Mouse (Mus musculus): ENCODE results near the gene Pkdrej.
"Not testable (repeated sequence)": the region's sequence is repeated elsewhere in the genome, so short reads cannot be mapped to it uniquely, and the experiment has no call there.

Gene Pkdrej

GRCm38 (mm10) chr15:85808434-85808833 is 13.1 kb downstream of the Pkdrej start:
- no peak for DNase-seq

GRCm38 (mm10) chr15:85808031-85808430 is 13.5 kb downstream of the Pkdrej start:
- DNase-seq: no peak

DNA sequence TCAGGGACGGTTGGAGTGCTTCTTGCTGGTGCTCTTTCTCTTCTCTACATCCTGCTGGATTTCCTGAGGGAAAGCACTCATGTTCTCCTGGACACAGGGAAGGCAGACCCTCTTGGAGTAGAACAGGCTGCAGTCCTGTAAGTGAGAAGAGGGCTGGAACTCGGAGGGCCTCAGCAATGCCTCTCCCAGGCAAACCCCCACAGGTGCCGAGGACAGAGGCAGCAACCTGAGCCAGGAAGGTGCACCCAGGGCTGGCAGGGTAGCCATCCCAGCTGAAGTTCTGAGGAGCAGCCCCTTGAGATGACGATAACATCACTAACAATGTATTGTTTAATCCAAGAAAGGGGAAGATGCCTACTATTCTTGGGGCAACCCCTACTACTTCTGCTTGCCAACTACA is 14.1 kb downstream of the Pkdrej start:
- DNase-seq: no peak

DNA sequence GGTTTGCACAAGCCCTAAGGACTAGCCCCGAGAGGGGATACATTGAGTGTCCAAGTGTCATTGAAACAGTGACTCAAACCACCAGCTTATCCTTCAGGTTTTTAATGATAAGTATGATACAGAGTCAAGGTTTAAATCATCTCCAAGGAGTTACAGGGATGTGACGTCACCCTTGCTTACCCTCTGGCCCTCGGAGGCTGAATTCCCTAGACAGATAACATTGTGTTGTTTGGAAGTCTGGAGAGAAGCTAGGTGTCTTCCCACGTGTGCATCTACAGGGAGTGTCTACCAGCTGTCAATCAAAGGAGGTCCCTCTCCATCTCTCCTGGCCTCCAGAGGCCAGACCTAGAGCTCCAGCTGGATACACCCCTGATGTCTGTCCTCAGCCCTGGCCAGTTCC is 14.6 kb downstream of the Pkdrej start:
- DNase-seq: no peak

DNA sequence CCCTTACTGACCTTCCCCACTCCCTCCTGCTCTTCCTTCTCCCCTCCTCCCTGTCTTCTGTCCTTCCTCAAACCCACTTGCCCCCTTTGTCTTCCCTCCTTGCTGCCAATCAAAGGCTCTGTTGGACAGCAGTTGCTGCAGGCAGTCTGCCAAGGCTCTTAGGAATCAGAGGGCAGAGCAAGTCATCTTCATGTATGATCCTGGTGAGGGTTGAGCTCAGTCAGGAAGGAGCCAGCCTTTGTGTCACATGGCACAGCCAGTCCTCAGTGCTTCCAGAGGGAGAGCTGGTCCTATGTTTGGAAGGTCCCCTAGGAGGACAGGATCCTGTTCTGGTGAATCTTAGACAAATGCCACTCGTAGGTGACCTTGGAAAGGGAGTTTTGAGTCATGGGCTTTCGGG is 18.6 kb downstream of the Pkdrej start:
- DNase-seq: no peak

DNA sequence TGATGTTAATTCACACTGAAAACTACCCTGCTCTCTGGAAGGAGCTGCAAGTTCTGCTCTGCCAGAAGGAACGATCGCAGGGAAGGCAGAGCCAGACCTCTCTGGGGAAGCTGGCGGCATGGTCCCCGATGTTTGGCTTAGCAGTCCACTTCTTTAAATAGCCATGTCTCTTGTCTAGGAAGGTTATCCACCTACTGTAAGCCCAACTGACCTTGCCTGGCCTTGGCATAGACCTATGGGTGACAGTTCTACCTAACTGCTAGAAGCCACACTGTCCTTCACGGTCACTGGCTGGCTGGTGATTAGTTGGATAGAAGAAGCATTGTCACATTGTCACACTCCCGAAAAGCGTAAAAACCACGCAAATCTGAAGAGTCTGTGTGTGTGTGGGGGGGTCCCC is 22.9 kb downstream of the Pkdrej start:
- DNase-seq: no peak

- DNase-seq: no peak
Observed at GRCm38 (mm10) chr15:85795516-85795915, 26.0 kb downstream of the Pkdrej start.

DNA sequence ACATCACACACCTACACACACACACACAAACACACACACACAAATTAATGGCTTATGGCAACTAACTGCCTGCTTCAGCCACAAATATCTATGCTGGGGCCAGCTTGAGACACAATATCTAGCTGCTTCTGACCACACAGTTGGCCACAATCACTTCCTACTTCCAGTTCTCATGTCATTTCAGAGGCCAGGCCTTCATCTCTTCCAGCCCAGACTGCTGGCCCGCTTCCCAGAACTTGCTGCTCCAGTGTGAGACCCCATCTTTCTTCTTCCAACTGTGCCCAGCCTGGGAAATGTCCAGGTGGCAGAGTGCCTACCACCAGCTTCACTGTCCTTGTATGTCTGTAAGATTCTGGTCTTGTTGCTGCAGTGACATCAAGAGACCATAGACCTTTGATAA is 28.7 kb downstream of the Pkdrej start:
- DNase-seq: peak; percentile 57

DNA sequence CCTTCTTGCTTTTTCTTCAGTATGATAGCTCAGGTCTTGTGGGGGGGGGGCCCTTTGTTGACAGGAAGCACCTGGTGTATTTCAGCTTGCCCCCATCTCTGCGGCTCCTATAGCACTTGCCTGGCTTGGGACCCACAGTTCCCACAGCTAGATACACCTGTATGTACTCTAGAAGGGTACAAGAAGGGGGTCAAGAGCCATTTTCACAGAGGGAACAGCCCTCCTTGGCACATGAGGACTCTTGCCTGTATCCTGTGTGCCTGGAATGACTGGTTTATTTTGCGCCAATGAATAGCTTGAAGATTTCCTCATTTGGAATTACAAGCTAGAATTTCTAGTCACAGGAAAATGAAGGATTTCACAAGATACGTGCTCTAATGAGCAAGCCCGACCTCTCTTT is 30.1 kb downstream of the Pkdrej start:
- no peak for DNase-seq

DNA sequence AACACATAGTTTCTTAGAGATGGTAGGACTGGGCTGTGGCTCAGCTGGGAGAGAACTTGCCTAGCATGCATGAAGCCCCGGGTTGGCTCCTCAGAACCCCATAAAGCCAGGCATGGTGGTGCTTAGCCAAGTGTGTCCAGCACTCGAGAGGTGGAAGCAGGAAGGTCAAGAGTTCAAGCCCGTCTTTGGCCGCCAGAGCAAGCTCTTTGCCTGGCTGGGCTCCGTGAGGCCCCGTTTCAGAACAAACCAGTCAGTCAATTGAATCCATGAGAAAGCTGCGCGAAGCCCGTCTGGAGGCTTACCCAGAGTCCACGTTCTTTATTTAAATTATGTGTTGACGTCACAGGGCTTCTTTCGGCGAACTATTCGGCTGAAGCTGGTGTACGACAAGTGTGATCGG is 32.9 kb downstream of the Pkdrej start:
- DNase-seq: no peak

- no peak for DNase-seq
Observed at GRCm38 (mm10) chr15:85788051-85788450, 33.5 kb downstream of the Pkdrej start.

DNA sequence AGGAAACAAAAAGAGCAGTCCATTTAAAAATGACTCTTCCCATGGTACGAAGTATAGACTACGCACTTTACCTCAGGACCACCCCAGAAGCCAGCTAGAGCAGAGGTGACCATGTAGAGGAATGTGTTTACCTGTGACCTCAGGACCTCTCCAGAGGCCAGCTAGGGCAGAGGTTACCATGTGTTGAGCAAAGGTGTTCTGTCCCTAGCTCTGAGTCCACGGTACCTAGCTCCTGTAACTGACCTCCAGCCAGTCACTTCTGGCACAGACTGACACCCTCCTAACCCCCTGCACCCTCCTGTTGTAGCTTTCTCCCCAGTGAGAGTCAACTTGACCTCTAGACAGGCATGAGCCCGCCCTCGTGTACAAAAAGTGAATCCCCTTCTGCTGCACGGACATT is 34.1 kb downstream of the Pkdrej start:
- DNase-seq: no peak

GRCm38 (mm10) chr15:85786711-85787110 is 34.8 kb downstream of the Pkdrej start:
- no peak for DNase-seq

- no peak for DNase-seq
Observed at GRCm38 (mm10) chr15:85784341-85784740, 37.2 kb downstream of the Pkdrej start.

- no peak for DNase-seq
Observed at GRCm38 (mm10) chr15:85783146-85783545, 38.4 kb downstream of the Pkdrej start.

DNA sequence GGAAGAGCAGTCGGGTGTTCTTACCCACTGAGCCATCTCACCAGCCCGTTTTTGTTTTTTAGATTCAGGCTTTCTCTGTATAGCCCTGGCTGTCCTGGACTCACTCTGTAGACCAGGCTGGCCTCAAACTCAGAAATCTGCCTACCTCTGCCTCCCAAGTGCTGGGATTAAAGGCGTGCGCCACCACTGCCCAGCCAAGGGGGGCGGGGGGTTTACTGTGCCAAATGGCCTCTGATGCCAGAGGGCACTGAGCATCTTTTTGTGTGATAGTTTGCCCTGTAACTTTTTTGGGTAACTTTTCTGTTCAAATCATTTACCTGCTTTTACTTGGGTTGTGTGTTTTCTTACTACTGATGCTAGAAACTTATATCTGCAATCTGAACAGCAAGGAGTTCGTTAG is 42.6 kb downstream of the Pkdrej start:
- not testable (repeated sequence) for DNase-seq

DNA sequence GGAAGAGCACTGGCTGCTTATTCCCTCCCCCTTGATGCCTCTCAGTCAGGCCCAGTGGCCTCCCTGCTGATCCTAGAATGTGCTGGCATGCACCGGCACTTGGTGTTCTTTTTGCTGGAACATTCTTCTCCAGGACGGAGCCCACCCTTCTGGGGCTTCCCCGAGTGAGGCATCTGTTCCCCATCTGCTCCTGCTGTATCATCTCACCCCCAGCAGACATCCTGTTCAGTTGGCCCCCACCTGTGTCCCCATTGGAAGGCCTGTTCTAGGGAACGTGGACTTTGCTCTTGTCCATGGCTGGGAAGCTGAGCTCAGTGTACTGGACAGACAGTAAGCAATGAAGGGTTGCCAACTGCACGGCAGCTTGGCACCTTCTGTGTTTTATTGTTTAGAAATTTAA is 44.8 kb downstream of the Pkdrej start:
- DNase-seq: no peak

- no peak for DNase-seq
Observed at GRCm38 (mm10) chr15:85776241-85776640, 45.3 kb downstream of the Pkdrej start.

DNA sequence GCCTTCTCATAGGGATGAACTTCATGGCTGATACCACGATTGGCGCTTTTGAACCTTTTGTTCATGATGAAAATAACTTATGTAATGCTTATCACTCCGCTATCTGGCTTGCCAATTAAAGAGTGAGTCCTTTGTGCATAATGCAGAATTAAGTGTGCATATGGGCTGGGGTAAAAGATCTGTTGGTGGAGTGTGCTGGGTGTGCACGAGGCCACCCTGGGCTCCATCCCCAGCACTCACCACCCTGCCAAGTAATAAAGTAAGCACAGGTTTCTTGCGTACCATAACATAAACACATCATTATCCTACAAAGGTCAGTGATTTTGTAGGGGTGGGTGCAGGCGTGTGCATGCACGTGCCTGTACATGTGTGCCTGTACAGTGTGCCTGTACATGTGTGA is 46.5 kb downstream of the Pkdrej start:
- DNase-seq: no peak

GRCm38 (mm10) chr15:85774419-85774818 is 47.1 kb downstream of the Pkdrej start:
- no peak for DNase-seq

DNA sequence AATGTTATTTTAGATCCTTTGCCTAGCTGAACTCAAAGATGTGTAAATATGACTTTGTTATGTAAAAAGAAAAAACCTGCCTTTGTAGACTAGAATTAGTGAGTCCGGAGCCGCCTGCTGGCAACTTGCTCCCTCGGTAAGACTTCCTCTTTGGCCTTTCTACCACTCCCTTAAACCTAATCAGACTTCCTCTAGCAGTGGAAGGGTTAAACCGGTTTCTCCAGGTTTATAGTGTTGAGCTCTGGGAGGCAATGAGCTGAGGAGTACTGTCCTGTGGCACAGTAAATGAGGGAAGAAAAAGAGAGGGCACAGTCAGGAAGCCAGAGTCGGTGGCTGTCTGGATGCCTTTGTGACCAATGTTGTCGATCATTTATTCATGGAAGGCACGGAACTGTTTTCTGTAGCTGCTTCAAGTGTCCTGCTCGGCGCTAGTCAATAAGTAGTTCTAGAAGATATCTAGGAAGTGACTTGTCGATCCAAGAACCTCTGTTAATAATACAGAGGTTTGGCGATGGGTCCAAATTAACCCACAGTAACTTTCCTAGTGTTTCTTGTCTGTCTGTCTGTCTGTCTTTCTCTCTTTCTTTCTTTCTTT is 49.3 kb downstream of the Pkdrej start:
- no peak for DNase-seq

DNA sequence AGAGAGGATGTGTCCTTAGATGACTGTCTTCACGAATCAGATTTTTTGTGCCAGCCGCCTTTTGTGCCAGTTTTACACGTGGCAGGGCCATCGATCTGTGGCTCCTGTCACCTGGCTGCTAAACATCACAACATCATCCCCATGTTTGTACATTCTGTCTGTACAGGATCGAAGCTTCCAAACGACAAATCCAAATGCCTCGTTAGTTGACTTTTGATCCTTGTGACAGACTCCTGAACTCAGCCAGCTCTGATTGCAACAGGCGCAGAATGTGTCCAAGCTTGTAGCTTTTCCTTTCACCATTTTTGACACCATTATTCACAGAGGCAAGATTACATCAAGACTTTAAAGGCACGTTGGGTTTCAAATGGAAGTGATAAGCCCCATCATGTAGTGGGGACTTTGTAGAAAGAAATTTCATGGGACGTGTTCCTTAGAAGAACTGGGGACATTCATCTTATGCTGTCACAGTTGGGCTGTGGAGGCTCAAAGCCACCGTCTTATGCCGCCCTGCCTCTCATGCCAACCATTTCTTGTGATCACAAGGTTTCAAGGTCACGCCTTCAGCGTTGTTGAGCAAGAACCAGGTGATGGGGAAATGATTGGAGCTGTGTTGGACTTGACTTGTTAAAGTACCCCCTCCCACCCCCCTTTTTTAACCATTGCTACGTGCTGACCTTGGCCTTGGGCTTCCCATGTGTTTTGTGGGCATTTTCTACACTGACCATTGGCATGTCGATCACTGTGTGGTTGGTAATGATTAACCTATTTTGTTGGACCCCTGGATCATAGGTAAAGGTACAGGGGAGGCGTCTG is 50.0 kb downstream of the Pkdrej start:
- DNase-seq: no peak

DNA sequence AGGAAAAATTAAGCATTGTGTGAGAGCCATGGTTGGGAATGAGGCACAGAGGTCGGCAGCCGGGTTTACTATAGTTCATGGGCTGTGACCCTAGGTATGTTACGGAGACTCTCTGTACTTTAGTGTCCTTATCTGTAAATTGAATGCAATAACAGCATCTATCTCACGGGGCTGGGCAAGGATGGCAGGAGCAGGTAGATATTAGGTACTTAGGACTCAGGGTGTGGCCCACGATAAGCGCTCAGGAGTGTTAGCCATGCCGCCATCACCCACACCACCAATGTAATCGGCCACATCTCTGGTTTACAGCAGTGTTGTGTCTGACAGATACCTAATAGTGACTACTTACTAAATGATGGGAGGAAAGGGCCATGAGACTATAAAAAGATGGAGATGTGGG is 52.5 kb downstream of the Pkdrej start:
- DNase-seq: no peak

DNA sequence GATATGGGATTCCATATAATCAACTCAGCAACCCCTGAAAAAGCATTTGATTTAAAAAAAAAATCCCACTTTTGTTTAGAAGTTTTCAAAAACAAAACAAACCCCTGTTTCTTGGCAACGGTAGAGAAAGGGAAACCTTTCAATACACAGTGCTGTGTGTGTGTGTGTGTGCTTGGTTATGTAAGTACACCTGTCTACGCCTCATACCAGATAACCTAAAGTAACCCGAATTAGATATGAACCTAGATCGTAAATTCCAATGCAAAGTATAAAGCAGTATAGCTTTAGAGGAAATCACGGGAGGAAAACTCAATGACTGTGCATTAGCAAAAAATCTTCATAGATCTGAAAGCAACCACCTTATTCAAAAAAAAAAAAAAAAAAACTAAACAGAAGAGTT is 54.9 kb downstream of the Pkdrej start:
- no peak for DNase-seq

GRCm38 (mm10) chr15:85765022-85765421 is 56.5 kb downstream of the Pkdrej start:
- no peak for DNase-seq

Measured in right cerebral cortex, postnatal 14 days (tissue).